Mouse (Mus musculus) thymus, adult 2 months (tissue): ENCODE data around the gene Sumo3. TPM values are rescaled to one million over a fixed set of nuclear protein-coding genes. Genes with fewer than 3 reads are reported as not detected.

Experiments used
- DNase-seq: peaks from one replicate; pipeline ENCODE4 v3.0.0; 2021
- H3K27ac ChIP-seq: fragments of 200-500 bp; 2 replicates; pipeline ENCODE4 v1.5.1; 2012; ENCODE audit warnings: low read length, control low read depth; ENCODE audit not compliant: control insufficient read depth, insufficient read depth
- H3K27me3 ChIP-seq: fragments of 200-500 bp; 2 replicates; pipeline ENCODE4 v1.6.1; 2012; ENCODE audit warnings: mild to moderate bottlenecking, low read length, moderate library complexity, mixed read lengths; ENCODE audit not compliant: control insufficient read depth, insufficient read depth
- H3K36me3 ChIP-seq: fragments of 200-500 bp; 2 replicates; pipeline ENCODE4 v1.6.1; 2012; ENCODE audit warnings: mild to moderate bottlenecking, low read length, moderate library complexity; ENCODE audit not compliant: control insufficient read depth, insufficient read depth
- H3K4me1 ChIP-seq: fragments of 200-500 bp; replicated peaks from 2 replicates; pipeline ENCODE4 v1.6.1; 2012; ENCODE audit warnings: low read length; ENCODE audit not compliant: control insufficient read depth, insufficient read depth
- H3K4me3 ChIP-seq: fragments of 200-500 bp; 2 replicates; pipeline ENCODE4 v1.5.1; 2012; ENCODE audit warnings: mild to moderate bottlenecking, low read length, control low read depth, moderate library complexity; ENCODE audit not compliant: control insufficient read depth, insufficient read depth
- CTCF ChIP-seq: fragments of 200-500 bp; IDR thresholded peaks from 2 replicates; pipeline ENCODE4 v1.5.1; 2012; ENCODE audit warnings: mild to moderate bottlenecking, control low read depth, low read length, moderate library complexity, borderline replicate concordance; ENCODE audit not compliant: control insufficient read depth, poor library complexity, insufficient read depth; ENCODE audit errors: extremely low read depth
- POLR2A ChIP-seq: fragments of 200-500 bp; IDR thresholded peaks from 2 replicates; pipeline ENCODE4 v1.6.1; 2012; ENCODE audit warnings: mild to moderate bottlenecking, low read length, control low read depth, moderate library complexity; ENCODE audit not compliant: control insufficient read depth, poor library complexity, insufficient read depth; ENCODE audit errors: extremely low read depth
- WGBS: fragments of 180-500 bp; shearing (Covaris S2); methylation state at CpG from one replicate; pipeline ENCODE4 v1.1.7; 2018; 5-methylcytosine and 5-hydroxymethylcytosine counted together
- polyA plus RNA-seq: library from polyadenylated mRNA; depleted of rRNA; stranded (reverse); fragments of >200 nt; gene quantifications from 2 replicates; pipeline ENCODE4 v1.2.3, GENCODE M21; 2012

Sumo3 gene
- polyA plus RNA-seq, 1 experiment = 236 TPM

DNA sequence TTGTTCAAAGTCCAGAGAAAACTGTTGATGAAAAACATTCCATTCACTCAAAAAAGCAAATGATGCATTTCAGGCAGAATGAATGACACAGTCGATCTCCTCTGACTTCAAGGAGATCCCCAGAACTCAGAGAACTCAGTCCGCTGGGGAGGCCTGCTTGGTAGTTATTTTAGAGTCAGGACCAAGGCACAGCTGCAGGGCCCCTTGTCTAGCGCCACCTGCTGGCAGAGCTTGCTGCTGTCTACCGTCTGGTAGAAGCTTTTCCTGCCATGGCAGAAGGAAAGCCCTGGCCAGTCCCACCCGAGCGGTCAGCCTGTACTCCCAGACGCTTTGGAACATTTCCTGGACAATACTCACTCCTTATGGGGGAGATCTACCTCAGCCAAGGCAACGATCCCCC lies 39.2 kb upstream of the Sumo3 start:
- TF ChIP-seq CTCF = peak; percentile 94
- TF ChIP-seq POLR2A = no peak
- peak; percentile 83 for DNase-seq
- Histone ChIP-seq H3K4me1 (no peaks in the 10 kb centered on the region), H3K27me3 (no peaks in the 10 kb centered on the region), H3K4me3 (no peak overlapping the region), H3K36me3 (peaks cover 44% of the 10 kb centered on the region), H3K27ac (no peak overlapping the region)
- WGBS = 30% methylated on average over 8 of the region's 8 CpGs

DNA sequence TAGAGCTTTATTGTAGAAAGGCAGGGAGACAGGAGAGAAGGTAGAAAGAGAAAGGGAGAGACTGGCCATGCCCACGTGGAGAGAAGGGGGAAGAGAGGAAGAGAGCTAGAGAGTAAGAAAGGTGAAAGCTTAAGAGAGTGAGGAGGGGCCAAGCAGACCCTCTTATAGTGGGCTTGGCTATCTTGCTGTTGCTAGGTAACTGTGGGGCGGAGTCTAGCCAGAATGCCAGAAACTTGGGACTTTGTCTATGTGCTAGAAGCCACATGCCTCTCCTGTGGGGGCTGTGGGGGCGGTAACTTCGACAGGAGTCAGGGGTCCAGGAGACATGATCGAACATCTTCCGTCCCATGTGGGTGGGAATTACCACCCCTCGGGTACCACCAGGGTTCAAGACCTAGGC lies 36.4 kb upstream of the Sumo3 start:
- Histone ChIP-seq H3K36me3 (peaks cover 17% of the 10 kb centered on the region), H3K4me3 (no peak overlapping the region), H3K27me3 (no peaks in the 10 kb centered on the region), H3K27ac (no peak overlapping the region), H3K4me1 (no peaks in the 10 kb centered on the region)
- whole genome bisulfite sequencing = 80% methylated on average over 7 of the region's 7 CpGs
- TF ChIP-seq POLR2A (no peak), CTCF (no peak)
- DNase-seq = no peak

DNA sequence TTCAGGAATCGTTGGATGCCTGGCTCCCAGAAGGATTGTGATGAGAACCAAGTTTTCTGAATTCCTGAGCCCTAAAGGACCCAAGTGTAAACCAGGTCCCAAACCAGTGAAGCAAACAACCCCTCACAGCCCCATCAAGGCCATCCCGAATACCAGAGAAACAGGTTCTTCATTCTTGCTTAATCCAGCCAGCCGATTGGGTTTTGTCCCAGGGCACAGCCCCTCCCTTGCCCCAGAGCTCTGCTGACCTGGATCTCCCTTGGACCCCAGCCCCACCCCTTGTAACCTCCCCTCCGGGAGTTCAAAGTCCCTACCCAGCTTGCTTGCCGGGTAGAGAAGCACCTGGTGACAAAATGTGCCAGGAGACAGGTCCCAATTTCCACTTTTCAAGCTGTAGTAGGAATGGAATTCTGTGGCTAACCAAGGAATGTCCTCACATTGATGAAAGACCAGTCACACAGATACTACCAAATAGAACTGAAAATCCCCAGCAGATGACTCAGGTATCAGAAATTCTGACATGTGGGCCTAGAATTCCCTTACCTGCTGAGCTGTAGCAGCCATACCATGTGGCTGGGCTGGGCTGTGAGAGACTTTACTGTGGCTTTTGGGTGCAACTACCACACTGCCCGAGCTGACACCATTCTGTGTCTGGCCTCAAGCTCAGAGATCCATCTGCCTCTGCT lies 35.8 kb upstream of the Sumo3 start:
- DNase-seq = no peak
- H3K27ac ChIP-seq = no peak overlapping the region
- 88% methylated on average over 6 of the region's 6 CpGs for WGBS
- H3K4me1 ChIP-seq = no peaks in the 10 kb centered on the region
- peaks cover 10% of the 10 kb centered on the region for H3K36me3 ChIP-seq
- no peak overlapping the region for H3K4me3 ChIP-seq
- H3K27me3 ChIP-seq = no peaks in the 10 kb centered on the region
- no peak for TF ChIP-seq CTCF
- no peak for TF ChIP-seq POLR2A

DNA sequence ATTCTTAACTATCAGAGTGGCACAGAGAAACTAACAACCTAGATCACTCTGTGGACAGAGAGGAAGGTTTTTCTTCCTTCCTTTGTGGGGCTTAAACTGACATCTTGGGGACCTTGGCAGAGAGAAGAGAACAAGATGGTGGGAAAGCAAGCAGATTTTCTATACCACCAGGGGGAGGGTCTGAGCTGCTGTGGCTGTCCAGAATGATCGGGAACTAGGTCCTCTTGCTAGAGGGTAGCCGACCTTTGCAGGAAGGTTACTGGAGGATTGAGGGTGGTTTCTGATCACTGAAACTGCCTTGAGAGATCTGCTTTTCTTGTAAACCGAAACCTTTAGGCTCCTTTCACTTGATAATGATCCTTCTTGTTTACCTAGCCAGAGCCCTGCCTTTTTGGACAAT lies 33.7 kb upstream of the Sumo3 start:
- H3K36me3 ChIP-seq = no peaks in the 10 kb centered on the region
- no peaks in the 10 kb centered on the region for H3K4me1 ChIP-seq
- H3K4me3 ChIP-seq = no peak overlapping the region
- no peaks in the 10 kb centered on the region for H3K27me3 ChIP-seq
- DNase-seq = peak; percentile 25
- no peak overlapping the region for H3K27ac ChIP-seq
- WGBS = 27% methylated on average over 3 of the region's 3 CpGs
- TF ChIP-seq POLR2A (no peak), CTCF (no peak)

DNA sequence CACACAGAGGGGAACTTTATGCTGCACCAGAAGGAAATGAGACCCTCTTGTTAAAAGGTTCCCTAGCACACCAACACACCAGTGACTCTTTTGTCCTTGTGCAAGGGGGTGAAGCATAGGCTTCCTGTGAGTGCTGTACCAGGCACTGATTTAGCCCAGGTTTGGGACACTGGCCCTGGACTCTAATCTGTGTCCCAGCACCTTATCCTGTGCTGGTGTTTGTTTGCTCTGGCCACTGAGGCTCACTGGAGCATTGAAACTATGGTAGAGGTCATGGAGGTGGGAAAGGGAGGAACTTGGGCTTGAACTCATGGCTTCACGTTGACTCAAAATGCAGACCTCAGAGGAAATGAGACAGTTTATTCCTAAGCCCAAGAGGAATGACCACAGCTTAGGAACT lies 32.7 kb upstream of the Sumo3 start:
- Histone ChIP-seq H3K27me3 (no peaks in the 10 kb centered on the region), H3K36me3 (no peaks in the 10 kb centered on the region), H3K27ac (no peak overlapping the region), H3K4me3 (no peak overlapping the region), H3K4me1 (no peaks in the 10 kb centered on the region)
- WGBS = 97% methylated on average over 1 of the region's 1 CpGs
- no peak for DNase-seq
- TF ChIP-seq CTCF (no peak), POLR2A (no peak)

DNA sequence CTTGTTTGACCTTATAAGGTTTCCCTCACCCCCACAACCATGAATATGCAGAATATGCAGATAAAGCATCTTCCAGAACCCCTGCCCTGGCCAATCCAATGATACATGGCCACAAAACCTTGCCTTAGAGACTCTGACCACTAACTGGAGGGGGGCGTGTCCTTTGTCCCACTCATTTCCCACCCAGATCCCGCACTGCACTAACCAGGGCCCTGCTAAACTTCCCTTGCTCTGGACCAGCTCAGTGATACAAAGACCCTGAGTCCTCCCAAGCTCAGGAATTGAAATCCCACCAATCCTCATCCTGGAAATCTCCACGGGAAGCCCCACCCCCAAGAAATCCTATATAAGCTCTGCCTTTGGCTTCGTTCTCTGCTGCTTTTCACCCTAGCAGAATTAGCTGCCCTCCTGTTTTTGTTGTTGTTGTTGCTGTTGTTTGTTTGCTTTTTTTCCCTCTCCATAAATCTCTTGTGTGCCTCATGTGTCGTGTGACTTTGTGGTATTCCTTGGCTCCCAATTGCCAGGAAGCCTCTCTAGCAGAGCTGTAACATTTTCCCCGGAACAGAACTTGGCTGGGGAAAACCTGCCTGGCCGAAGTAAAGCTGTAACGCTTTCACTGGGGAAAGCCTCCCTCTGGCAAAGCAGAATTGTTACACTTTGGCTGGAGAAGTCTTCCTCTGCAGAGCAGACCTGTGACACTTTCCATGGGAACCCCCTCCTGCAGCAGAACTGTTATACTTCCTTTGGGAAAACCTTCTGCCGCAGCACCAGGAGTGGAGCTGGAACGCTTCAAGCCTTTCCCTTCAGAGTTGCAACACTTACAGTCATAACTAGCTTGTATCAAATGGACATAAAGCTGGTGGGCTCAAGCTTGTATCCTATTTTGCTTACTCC lies 25.6 kb upstream of the Sumo3 start:
- DNase-seq = no peak
- WGBS = 82% methylated on average over 10 of the region's 10 CpGs
- Histone ChIP-seq H3K36me3 (no peaks in the 10 kb centered on the region), H3K4me1 (peaks cover 17% of the 10 kb centered on the region), H3K4me3 (no peak overlapping the region), H3K27me3 (no peaks in the 10 kb centered on the region), H3K27ac (no peak overlapping the region)
- TF ChIP-seq CTCF (no peak), POLR2A (no peak)
